Mouse (Mus musculus): Measurements from ENCODE around the gene Brinp2. TPM values are rescaled to one million over a fixed set of nuclear protein-coding genes. Genes with fewer than 3 reads are reported as not detected.

Brinp2 gene
- total and polyA plus RNA-seq, 3 experiments, result 0.11 TPM; not detected in 2

DNA sequence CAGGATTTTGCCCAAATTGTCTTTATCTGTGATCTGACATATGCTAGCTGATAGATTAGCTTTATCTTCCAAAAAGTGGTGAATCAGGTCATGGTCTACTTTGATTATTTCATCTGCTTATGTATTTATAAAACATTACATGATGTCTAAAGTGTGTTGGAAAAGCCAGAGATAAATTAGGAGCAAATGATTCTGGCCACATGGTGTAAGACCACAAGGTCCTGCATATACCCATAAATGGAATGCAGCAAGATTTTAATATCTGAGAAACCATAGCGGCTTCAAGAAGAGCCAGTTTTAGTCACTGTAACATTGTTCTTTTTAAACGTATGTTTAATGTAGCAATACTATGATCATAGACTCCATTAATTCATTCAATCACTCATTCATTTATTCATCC is 29.2 kb upstream of the Brinp2 start:
- ATAC-seq (ENCODE audit: extremely low read depth, insufficient number of reproducible peaks, low FRiP score, poor library complexity, severe bottlenecking) (no peak), DNase-seq (ENCODE audit: low spot score) (no peak)
- TF ChIP-seq CTCF (IDR thresholded peaks at IDR 0.05; ENCODE audit: low read depth, low read length), result no peak
- no peak for TF ChIP-seq POLR2AphosphoS5 (IDR thresholded peaks at IDR 0.05; ENCODE audit: insufficient replicate concordance, low read depth, low read length)
- TF ChIP-seq TAL1 (conservative IDR thresholded peaks at IDR 0.05; ENCODE audit: low read depth, low read length), result no peak
- TF ChIP-seq GATA2 (IDR thresholded peaks at IDR 0.05; ENCODE audit: borderline replicate concordance, low read depth, low read length), result no peak
- TF ChIP-seq GATA1 (IDR thresholded peaks at IDR 0.05; ENCODE audit: borderline replicate concordance, low read length), result no peak
- Histone ChIP-seq H3K27me3 (ENCODE audit: insufficient read depth, low read length) (no peaks in the 10 kb centered on the region), H3K4me1 (ENCODE audit: insufficient read depth, low read depth, low read length) (no peaks in the 10 kb centered on the region), H3K4me3 (ENCODE audit: low read depth, low read length) (no peak overlapping the region), H3K9me3 (replicated peaks) (peaks cover 11% of the 10 kb centered on the region), H3K36me3 (replicated peaks) (no peaks in the 10 kb centered on the region)

DNA sequence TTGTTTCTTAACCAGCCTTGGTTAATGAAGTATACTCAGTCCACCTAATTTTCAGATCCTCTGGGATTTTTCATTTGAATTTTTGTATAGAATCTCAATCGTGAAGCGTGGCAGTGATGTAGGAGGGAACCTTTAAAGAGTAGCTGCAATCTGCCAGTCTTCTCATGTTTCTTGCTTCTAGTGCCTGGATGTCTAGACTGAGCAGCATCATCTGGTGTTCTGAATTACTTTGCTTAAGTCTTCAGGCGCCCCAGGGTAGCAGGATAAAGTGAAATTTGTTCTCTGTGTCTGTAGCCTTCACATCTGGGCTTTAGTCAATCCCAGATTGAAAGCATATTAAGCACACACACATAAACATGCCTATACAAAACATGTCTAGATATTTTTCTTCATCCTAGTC is 27.1 kb upstream of the Brinp2 start:
- ATAC-seq (ENCODE audit: extremely low read depth, insufficient number of reproducible peaks, low FRiP score, poor library complexity, severe bottlenecking) (no peak), DNase-seq (ENCODE audit: low spot score) (no peak)
- Histone ChIP-seq H3K27me3 (ENCODE audit: insufficient read depth, low read length) (no peaks in the 10 kb centered on the region), H3K4me3 (ENCODE audit: low read depth, low read length) (no peak overlapping the region), H3K9me3 (replicated peaks) (peaks cover 11% of the 10 kb centered on the region), H3K4me1 (ENCODE audit: insufficient read depth, low read depth, low read length) (no peaks in the 10 kb centered on the region), H3K36me3 (replicated peaks) (no peaks in the 10 kb centered on the region)
- TF ChIP-seq GATA1 (IDR thresholded peaks at IDR 0.05; ENCODE audit: borderline replicate concordance, low read length), result no peak
- no peak for TF ChIP-seq POLR2AphosphoS5 (IDR thresholded peaks at IDR 0.05; ENCODE audit: insufficient replicate concordance, low read depth, low read length)
- TF ChIP-seq CTCF (IDR thresholded peaks at IDR 0.05; ENCODE audit: low read depth, low read length), result no peak
- TF ChIP-seq GATA2 (IDR thresholded peaks at IDR 0.05; ENCODE audit: borderline replicate concordance, low read depth, low read length), result no peak
- no peak for TF ChIP-seq TAL1 (conservative IDR thresholded peaks at IDR 0.05; ENCODE audit: low read depth, low read length)

DNA sequence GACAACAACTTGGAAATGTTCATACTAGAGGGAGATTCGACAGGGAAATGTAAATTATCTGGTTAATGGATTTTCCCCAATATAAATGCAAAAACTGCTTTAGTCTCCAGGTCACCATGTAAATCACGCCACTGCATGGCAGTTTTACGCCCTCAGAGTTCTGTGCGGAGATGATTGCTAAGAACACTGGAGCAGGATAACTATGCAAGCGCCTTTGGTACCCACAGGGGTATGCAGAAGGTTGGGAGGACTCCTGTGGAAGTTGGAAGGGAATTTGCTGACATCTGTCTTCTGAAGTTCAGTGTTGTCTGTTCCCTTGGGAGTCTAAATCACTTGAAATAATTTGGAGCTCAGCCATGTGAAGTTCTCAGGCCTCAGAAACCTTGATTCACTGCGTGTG is 26.2 kb upstream of the Brinp2 start:
- Histone ChIP-seq H3K4me3 (ENCODE audit: low read depth, low read length) (no peak overlapping the region), H3K36me3 (replicated peaks) (no peaks in the 10 kb centered on the region), H3K4me1 (ENCODE audit: insufficient read depth, low read depth, low read length) (no peaks in the 10 kb centered on the region), H3K27me3 (ENCODE audit: insufficient read depth, low read length) (no peaks in the 10 kb centered on the region), H3K9me3 (replicated peaks) (peaks cover 11% of the 10 kb centered on the region)
- DNase-seq (ENCODE audit: low spot score) (no peak), ATAC-seq (ENCODE audit: extremely low read depth, insufficient number of reproducible peaks, low FRiP score, poor library complexity, severe bottlenecking) (no peak)
- TF ChIP-seq GATA2 (IDR thresholded peaks at IDR 0.05; ENCODE audit: borderline replicate concordance, low read depth, low read length), result no peak
- no peak for TF ChIP-seq GATA1 (IDR thresholded peaks at IDR 0.05; ENCODE audit: borderline replicate concordance, low read length)
- no peak for TF ChIP-seq POLR2AphosphoS5 (IDR thresholded peaks at IDR 0.05; ENCODE audit: insufficient replicate concordance, low read depth, low read length)
- no peak for TF ChIP-seq TAL1 (conservative IDR thresholded peaks at IDR 0.05; ENCODE audit: low read depth, low read length)
- no peak for TF ChIP-seq CTCF (IDR thresholded peaks at IDR 0.05; ENCODE audit: low read depth, low read length)

DNA sequence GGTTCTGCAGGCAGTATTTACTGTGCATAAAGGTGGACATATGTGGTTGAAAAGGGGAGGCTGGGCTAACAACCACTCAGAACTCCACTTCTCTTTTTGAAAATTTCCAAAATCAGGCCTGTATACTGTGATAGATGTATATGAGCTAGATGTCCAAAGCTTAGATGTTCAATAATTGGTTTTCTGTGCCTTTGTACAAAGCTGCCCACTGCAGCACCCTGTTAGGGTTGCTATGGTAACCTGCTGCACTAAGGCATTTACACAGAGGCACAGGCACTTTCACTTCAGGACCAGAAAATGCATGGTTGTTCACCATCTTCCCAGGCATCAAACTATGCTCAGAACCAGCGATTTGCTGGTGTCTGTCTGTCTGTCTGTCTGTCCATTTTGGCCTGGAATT is 8.3 kb upstream of the Brinp2 start:
- H3K4me3 ChIP-seq (ENCODE audit: low read depth, low read length), result no peak overlapping the region
- H3K4me1 ChIP-seq (ENCODE audit: insufficient read depth, low read depth, low read length), result no peaks in the 10 kb centered on the region
- no peaks in the 10 kb centered on the region for H3K27me3 ChIP-seq (ENCODE audit: insufficient read depth, low read length)
- DNase-seq (ENCODE audit: low spot score) (no peak), ATAC-seq (ENCODE audit: extremely low read depth, insufficient number of reproducible peaks, low FRiP score, poor library complexity, severe bottlenecking) (no peak)
- no peak for TF ChIP-seq TAL1 (conservative IDR thresholded peaks at IDR 0.05; ENCODE audit: low read depth, low read length)
- TF ChIP-seq POLR2AphosphoS5 (IDR thresholded peaks at IDR 0.05; ENCODE audit: insufficient replicate concordance, low read depth, low read length), result no peak
- no peak for TF ChIP-seq GATA1 (IDR thresholded peaks at IDR 0.05; ENCODE audit: borderline replicate concordance, low read length)
- TF ChIP-seq CTCF (IDR thresholded peaks at IDR 0.05; ENCODE audit: low read depth, low read length), result no peak
- no peak for TF ChIP-seq GATA2 (IDR thresholded peaks at IDR 0.05; ENCODE audit: borderline replicate concordance, low read depth, low read length)
- H3K9me3 ChIP-seq (replicated peaks), result peaks cover 22% of the 10 kb centered on the region
- H3K36me3 ChIP-seq (replicated peaks), result no peaks in the 10 kb centered on the region

DNA sequence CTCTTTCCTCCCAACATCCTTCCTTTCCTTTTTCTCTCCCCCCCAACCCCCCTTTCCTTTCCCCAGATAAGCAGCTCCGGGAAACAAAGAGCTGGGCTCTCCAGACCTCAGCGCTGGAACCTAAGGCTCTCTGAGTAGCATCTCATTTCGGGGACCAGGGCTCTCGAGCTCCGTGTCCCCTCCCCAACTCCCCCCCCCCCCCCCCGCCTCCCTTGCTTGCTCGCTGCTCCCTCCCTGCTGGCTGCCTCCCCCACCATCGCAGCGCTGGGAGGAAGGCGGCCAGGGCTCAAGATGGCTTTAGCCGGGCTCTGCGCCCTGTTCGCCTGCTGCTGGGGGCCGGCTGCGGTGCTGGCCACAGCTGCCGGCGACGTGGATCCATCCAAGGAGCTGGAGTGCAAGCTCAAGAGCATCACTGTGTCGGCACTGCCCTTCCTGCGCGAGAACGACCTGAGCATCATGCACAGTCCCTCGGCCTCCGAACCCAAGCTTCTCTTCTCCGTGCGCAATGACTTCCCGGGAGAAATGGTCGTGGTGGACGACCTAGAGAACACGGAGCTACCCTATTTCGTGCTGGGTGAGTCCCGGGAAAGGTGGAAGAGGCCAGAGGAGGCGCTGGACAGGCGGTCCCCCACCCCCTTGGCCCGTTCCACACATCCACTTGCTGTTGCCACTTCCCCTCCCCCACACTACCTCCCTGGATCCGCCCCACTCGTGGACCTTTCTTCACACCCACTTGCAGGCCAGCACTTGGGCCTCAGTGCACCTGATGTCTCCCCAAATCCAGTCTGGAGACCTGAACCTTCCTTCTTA is 6.4 kb upstream of the Brinp2 start:
- H3K36me3 ChIP-seq (replicated peaks), result no peaks in the 10 kb centered on the region
- H3K4me1 ChIP-seq (ENCODE audit: insufficient read depth, low read depth, low read length), result no peaks in the 10 kb centered on the region
- no peak for ATAC-seq (ENCODE audit: extremely low read depth, insufficient number of reproducible peaks, low FRiP score, poor library complexity, severe bottlenecking)
- no peak overlapping the region; the same call in 1 of the 2 replicates for H3K4me3 ChIP-seq (ENCODE audit: low read depth, low read length)
- TF ChIP-seq GATA1 (IDR thresholded peaks at IDR 0.05; ENCODE audit: borderline replicate concordance, low read length) (no peak), TAL1 (conservative IDR thresholded peaks at IDR 0.05; ENCODE audit: low read depth, low read length) (no peak), POLR2AphosphoS5 (IDR thresholded peaks at IDR 0.05; ENCODE audit: insufficient replicate concordance, low read depth, low read length) (no peak), CTCF (IDR thresholded peaks at IDR 0.05; ENCODE audit: low read depth, low read length) (no peak), GATA2 (IDR thresholded peaks at IDR 0.05; ENCODE audit: borderline replicate concordance, low read depth, low read length) (no peak)
- H3K27me3 ChIP-seq (ENCODE audit: insufficient read depth, low read length), result no peaks in the 10 kb centered on the region
- no peak for DNase-seq (ENCODE audit: low spot score)
- peaks cover 22% of the 10 kb centered on the region for H3K9me3 ChIP-seq (replicated peaks)

DNA sequence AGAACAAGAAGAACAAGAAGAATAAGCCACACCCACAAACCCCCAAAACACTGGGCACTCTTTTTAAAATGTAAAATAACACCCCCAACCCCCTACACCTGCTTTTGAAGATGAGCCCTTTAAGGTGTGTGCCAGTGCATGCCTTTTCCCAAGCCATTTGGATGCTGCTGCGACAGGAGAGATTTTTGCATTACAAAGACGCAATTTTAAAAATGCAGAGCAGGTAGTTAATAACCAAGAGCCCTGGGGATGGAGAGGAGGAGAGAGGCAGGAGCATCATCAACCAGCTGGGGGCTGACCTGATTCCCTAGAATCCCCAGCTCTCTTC is 5.8 kb upstream of the Brinp2 start, which contains the start of gene Astn1:
Astn1 (plus strand) TSS at position 310 of the 328 bp plus-strand sequence.
- no peaks in the 10 kb centered on the region for H3K27me3 ChIP-seq (ENCODE audit: insufficient read depth, low read length)
- H3K4me3 ChIP-seq (ENCODE audit: low read depth, low read length), result no peak within 1 kb of the TSS; the same call in 1 of the 2 replicates
- DNase-seq (ENCODE audit: low spot score) (no peak), ATAC-seq (ENCODE audit: extremely low read depth, insufficient number of reproducible peaks, low FRiP score, poor library complexity, severe bottlenecking) (no peak)
- H3K4me1 ChIP-seq (ENCODE audit: insufficient read depth, low read depth, low read length), result no peaks in the 10 kb centered on the region
- no peak for TF ChIP-seq TAL1 (conservative IDR thresholded peaks at IDR 0.05; ENCODE audit: low read depth, low read length)
- peaks cover 22% of the 10 kb centered on the region for H3K9me3 ChIP-seq (replicated peaks)
- H3K36me3 ChIP-seq (replicated peaks), result no peaks in the 10 kb centered on the region

All from G1E (cell line).